Mouse (Mus musculus) forebrain, embryonic 10.5 days (tissue): Measurements from ENCODE around the gene C1qtnf6. TPM values are rescaled to one million over a fixed set of nuclear protein-coding genes. Genes with fewer than 3 reads are reported as not detected.
A peak's percentile ranks its signal among the peaks of the same experiment; 100 is the strongest.

Experiments used
- DNase-seq: peaks from one replicate; pipeline ENCODE4 v3.0.0-alpha.2; 2017; ENCODE audit warnings: low spot score; ENCODE audit errors: extremely low spot score
- H3K27ac ChIP-seq: fragments of 300-500 bp; sonication (generic); 2 replicates; pipeline ENCODE4 v1.5.1; 2016; ENCODE audit warnings: mild to moderate bottlenecking
- H3K27me3 ChIP-seq: fragments of 300-500 bp; sonication (generic); 2 replicates; pipeline ENCODE4 v1.6.1; 2016; ENCODE audit warnings: mild to moderate bottlenecking; ENCODE audit not compliant: poor library complexity, severe bottlenecking
- H3K36me3 ChIP-seq: fragments of 300-500 bp; sonication (generic); replicated peaks from 2 replicates; pipeline ENCODE4 v1.6.1; 2016; ENCODE audit warnings: mild to moderate bottlenecking, moderate library complexity
- H3K4me1 ChIP-seq: fragments of 300-500 bp; sonication (generic); 2 replicates; pipeline ENCODE4 v1.6.1; 2016
- H3K4me3 ChIP-seq: fragments of 300-500 bp; sonication (generic); 2 replicates; pipeline ENCODE4 v1.5.1; 2016; ENCODE audit warnings: mild to moderate bottlenecking, moderate library complexity
- H3K9me3 ChIP-seq: fragments of 300-500 bp; sonication (generic); 2 replicates; pipeline ENCODE4 v1.6.1; 2016; ENCODE audit warnings: mild to moderate bottlenecking, moderate library complexity
- WGBS: fragments of 180-500 bp; shearing (Covaris S2); methylation state at CpG from one replicate; pipeline ENCODE4 v1.1.7; 2016; 5-methylcytosine and 5-hydroxymethylcytosine counted together
- polyA plus RNA-seq: library from polyadenylated mRNA; unstranded; fragments of >200 nt; fragmentation: Nextera tagmentation; extraction: Ambion mirVana; gene quantifications from 2 replicates; pipeline ENCODE4 v1.2.1, GENCODE M21; 2016

The C1qtnf6 gene
- polyA plus RNA-seq, 1 experiment from 2014 or later, result 8.4 TPM

DNA sequence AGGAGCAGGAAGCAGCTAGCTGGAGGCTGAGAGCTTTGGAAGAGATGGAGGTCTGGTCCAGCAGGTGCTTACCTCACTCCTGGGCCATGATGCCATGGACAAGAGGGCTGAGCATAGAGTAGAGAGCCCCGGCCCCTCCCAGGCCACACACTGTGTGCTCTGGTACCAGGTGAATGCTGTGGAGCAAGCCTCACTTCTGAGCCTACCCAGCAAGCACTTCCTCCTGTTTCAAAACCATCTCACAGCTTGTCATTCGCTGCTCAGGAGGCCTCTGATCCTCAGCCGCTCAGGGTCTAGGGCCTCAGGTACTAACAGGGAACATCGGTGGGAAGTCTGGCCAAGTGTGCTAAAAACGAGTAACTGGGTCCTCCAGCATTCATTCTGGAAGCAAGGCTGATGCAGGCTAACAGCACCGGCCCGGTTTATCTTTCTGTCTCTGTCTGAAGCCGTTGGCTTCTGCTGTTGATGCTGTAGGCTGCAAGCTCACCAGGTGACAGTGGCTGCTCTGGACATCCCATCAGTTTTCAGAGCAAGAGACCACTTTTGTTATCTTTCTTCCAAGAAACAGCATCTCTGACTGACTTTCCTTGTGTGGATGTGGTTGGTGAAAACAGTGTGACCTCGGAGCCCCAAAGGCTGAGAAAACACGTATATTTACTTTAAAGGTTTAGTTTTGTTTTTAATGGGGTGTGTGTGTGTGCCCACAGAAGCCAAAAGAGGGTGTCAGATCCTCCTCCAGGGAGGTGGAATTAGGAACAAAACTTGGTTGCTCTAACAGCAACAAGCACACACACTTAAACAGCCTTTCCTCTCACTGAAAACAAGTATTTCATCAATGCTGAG, 26.7 kb upstream of the C1qtnf6 start:
- Histone ChIP-seq H3K27ac (0 out of 2 replicates have a peak overlapping the region, but pooled peaks have one; percentile 15), H3K4me3 (no peak overlapping the region), H3K27me3 (no peaks in the 10 kb centered on the region), H3K9me3 (peaks cover 6% of the 10 kb centered on the region; the same call in 1 of the 2 replicates), H3K4me1 (peaks cover 18% of the 10 kb centered on the region), H3K36me3 (no peaks in the 10 kb centered on the region)
- no peak for DNase-seq
- WGBS, result 70% methylated on average over 10 of the region's 10 CpGs

DNA sequence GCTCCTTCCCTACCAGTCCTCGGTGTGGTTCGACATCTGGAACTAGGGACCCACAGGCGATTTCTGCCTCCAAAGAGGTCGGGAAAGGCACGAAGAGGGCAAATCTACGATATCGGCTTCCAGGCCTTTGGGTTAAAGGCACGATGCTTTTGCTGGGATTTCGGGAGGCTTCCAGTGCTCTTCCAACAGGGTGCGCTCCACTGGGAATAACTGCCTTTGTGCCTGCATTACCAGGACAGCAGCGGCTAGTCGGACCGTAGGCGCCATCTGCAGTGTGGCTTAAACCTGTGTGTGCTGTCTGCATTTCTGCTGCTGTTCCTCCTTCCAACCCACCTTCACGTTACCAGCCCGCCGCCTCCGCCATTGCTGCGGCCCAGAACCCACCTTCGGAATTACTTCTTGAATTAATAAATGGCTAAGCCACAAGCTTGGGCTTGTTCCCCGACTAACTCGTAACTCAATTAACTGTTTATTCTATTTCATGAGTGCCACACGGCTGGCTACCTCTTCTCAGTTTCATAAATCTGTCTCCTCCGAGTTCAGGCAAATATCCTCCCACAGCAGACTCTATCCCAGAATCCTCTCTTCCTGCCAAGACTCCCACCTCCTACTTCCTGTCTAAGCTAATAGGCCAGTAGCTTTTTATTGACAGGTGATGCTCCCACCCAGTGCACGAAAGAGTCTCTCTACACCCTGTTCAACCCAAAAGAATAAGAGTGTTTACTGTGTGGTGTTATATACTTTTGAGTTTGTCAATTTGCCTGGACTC, 23.5 kb upstream of the C1qtnf6 start:
- no peak for DNase-seq
- Histone ChIP-seq H3K27me3 (no peaks in the 10 kb centered on the region), H3K27ac (0 out of 2 replicates have a peak overlapping the region, but pooled peaks have one; percentile 40), H3K36me3 (no peaks in the 10 kb centered on the region), H3K4me1 (peaks cover 18% of the 10 kb centered on the region), H3K4me3 (peak overlapping the region; percentile 32), H3K9me3 (peaks cover 20% of the 10 kb centered on the region)
- 63% methylated on average over 25 of the region's 25 CpGs for WGBS

DNA sequence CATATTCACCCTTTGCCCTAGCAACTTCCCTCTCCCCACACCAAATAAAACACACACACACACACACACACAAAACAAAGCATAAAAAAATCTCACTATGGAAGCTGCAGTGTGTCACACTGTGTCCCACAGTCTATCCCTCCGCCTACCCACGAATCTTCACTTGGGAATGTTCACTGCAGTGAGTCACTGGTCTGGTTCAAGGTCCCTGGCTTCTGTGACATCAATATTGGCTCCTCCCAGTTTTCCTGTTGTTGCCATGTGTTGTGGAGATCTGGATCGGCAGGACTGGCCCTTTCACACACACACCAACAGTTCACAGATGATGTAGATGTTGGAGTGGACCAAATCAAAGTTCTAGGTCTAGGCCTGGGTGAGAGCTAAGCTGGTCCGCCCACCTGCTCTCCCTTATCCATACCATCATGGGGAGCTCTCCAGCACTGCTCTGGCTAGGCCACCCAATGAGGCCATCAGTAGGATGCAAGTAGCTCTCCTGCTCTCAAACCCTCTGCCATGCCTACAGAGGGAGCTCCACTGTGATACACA, 18.0 kb upstream of the C1qtnf6 start:
- H3K4me1 ChIP-seq, result peaks cover 28% of the 10 kb centered on the region
- no peak overlapping the region for H3K4me3 ChIP-seq
- peaks cover 20% of the 10 kb centered on the region for H3K27me3 ChIP-seq
- peaks cover 20% of the 10 kb centered on the region for H3K9me3 ChIP-seq
- 81% methylated on average over 4 of the region's 4 CpGs for WGBS
- no peak for DNase-seq
- no peaks in the 10 kb centered on the region for H3K36me3 ChIP-seq
- no peak overlapping the region for H3K27ac ChIP-seq

DNA sequence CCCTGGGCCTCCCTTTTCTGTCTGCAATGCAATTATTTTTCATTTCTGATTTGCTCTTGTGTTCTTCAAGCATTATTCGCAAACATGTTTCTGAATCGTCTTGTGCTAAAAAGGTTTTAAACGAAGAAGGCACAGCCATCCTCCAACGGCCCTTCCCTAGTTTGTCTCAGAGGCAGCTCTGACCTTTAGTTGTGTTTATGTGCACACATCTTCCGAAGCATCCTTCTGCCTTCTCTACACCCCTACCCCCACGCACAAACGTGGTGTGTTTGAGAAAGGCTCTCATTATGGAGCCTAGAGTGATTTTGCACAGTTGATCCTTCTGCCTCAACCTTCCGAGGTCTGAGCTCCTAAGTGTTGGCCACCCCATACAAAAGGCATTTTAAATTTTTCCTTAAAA, 17.5 kb upstream of the C1qtnf6 start:
- Histone ChIP-seq H3K27me3 (peaks cover 25% of the 10 kb centered on the region), H3K36me3 (no peaks in the 10 kb centered on the region), H3K4me3 (no peak overlapping the region), H3K4me1 (peaks cover 32% of the 10 kb centered on the region), H3K27ac (no peak overlapping the region), H3K9me3 (peaks cover 20% of the 10 kb centered on the region)
- WGBS, result 77% methylated on average over 8 of the region's 8 CpGs
- DNase-seq, result no peak

DNA sequence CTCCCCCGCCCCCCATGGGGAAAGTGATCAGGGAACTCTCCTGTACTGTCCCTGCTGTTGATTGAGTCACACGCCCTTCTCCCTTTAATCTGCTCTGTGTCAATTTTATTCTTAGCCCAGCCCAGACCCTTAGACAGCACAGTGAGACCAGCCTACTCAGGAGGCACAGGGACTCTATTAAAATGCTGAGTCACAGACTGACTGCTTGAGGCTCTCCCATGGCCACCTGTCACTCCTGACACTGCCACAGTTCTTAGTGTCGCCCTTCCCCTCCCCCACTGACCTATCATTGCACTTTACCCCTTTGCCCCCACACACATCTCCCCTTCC, 17.1 kb upstream of the C1qtnf6 start:
- no peak overlapping the region for H3K4me3 ChIP-seq
- peaks cover 17% of the 10 kb centered on the region for H3K9me3 ChIP-seq
- H3K27ac ChIP-seq, result no peak overlapping the region
- peaks cover 32% of the 10 kb centered on the region for H3K4me1 ChIP-seq
- H3K27me3 ChIP-seq, result peaks cover 29% of the 10 kb centered on the region
- H3K36me3 ChIP-seq, result no peaks in the 10 kb centered on the region
- DNase-seq, result no peak
- 36% methylated on average over 3 of the region's 3 CpGs for WGBS

GRCm38 (mm10) chr15:78547415-78548335, 16.5 kb upstream of the C1qtnf6 start:
- no peak overlapping the region for H3K4me3 ChIP-seq
- DNase-seq, result no peak
- peaks cover 13% of the 10 kb centered on the region for H3K9me3 ChIP-seq
- peaks cover 35% of the 10 kb centered on the region for H3K27me3 ChIP-seq
- H3K4me1 ChIP-seq, result peaks cover 32% of the 10 kb centered on the region
- 0 out of 2 replicates have a peak overlapping the region, but pooled peaks have one; percentile 1 for H3K27ac ChIP-seq
- H3K36me3 ChIP-seq, result no peaks in the 10 kb centered on the region
- 53% methylated on average over 5 of the region's 5 CpGs for WGBS

DNA sequence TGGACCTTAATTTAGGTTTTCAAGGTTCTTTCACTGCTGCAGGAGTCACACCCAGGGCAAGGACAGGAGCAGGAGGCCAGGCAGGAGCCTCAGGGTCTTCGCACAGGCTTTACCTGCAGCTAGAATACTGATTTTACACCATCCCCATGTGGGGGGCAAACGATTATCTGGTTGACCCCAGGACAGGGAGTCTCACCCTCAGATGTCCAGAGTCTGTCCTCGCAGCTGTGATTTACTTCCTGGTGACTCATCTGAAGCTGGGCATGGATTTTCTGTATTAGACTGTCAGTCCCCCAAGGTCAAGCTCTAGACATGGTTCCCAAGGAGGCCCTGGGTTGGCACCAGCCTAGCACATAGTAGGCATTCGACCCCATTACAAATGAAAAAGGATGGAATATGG, 14.8 kb upstream of the C1qtnf6 start:
- Histone ChIP-seq H3K27ac (no peak overlapping the region), H3K27me3 (peaks cover 40% of the 10 kb centered on the region), H3K4me3 (no peak overlapping the region), H3K4me1 (peaks cover 32% of the 10 kb centered on the region), H3K36me3 (no peaks in the 10 kb centered on the region), H3K9me3 (peaks cover 3% of the 10 kb centered on the region)
- 79% methylated on average over 4 of the region's 4 CpGs for WGBS
- no peak for DNase-seq

GRCm38 (mm10) chr15:78544561-78545001, 13.4 kb upstream of the C1qtnf6 start, which contains the start of gene Sstr3:
TSS of gene Sstr3 (minus strand) at chr15:78544685.
- H3K9me3 ChIP-seq, result no peaks in the 10 kb centered on the region
- H3K36me3 ChIP-seq, result no peaks in the 10 kb centered on the region
- DNase-seq, result no peak
- 0 out of 2 replicates have a peak within 1 kb of the TSS, but pooled peaks have one; percentile 1 for H3K27ac ChIP-seq
- 10% methylated on average over 14 of the region's 14 CpGs for WGBS
- H3K4me1 ChIP-seq, result peaks cover 30% of the 10 kb centered on the region
- H3K27me3 ChIP-seq, result peaks cover 54% of the 10 kb centered on the region
- H3K4me3 ChIP-seq, result no peak within 1 kb of the TSS; the same call in 1 of the 2 replicates

- WGBS, result 85% methylated on average over 15 of the region's 15 CpGs
- Histone ChIP-seq H3K36me3 (no peaks in the 10 kb centered on the region), H3K27me3 (peaks cover 60% of the 10 kb centered on the region), H3K4me3 (no peak overlapping the region), H3K9me3 (no peaks in the 10 kb centered on the region), H3K27ac (no peak overlapping the region), H3K4me1 (peaks cover 27% of the 10 kb centered on the region)
- DNase-seq, result no peak
Measured at GRCm38 (mm10) chr15:78544041-78544440, 12.8 kb upstream of the C1qtnf6 start.

DNA sequence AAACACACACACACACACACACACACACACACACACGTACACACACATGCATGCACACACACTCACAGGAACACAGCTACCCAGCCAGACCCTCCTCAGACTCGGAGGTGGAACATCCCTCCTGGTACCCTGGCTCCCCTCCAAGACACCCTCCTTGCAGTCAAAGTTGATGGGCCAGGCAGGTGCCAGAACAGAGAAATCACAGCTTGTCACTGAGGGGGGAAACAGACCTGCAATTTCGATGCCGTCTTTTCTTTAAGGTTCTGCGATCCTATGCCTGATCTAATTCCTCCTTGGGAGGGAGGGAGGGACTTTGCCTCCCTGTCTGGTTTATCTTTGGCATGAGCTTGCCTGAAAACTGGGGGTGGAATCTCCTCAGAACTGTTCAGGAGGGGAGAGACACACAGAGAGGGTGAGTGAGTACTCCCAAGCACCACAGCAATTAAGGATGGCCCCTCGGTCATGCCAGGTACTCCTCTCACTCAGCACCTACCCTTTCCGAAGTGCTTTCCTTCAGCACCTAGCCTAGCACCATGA, 11.6 kb upstream of the C1qtnf6 start:
- Histone ChIP-seq H3K36me3 (no peaks in the 10 kb centered on the region), H3K27me3 (peaks cover 70% of the 10 kb centered on the region), H3K27ac (no peak overlapping the region), H3K4me1 (peaks cover 16% of the 10 kb centered on the region), H3K4me3 (no peak overlapping the region), H3K9me3 (no peaks in the 10 kb centered on the region)
- no peak for DNase-seq
- 76% methylated on average over 7 of the region's 7 CpGs for WGBS

DNA sequence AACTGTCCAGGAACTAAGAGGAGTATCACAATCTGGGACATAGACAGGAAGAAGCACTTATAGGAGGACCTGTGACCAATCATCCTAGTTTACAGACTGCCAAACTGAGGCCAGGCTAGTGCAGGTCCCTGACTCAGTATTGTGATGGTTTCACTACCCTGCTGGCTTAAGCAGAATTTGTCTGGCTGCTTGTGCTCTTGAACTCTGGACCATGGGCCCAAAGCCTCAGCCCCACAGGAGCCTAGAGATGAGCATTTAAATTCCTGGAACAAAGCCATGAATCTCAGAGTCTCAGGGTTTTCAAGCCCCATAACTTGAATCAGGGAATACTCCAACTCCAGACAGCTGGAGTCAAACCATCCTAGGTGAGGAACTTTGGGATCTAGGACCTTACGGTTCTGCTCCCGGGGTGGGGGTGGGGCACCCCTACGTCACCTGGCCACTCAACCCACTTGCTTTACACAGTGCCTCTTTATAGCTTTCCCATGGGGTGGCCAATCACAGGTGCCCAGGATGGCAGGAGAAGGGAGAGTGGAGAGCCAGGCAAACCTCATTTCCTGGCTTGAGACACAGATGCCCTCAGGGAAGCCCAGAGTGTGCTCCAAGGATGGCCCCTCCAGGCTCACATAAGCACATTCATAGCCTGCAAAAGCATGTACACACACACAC, 11.0 kb upstream of the C1qtnf6 start:
- 79% methylated on average over 3 of the region's 3 CpGs for WGBS

More for the DNA sequence above, 11.0 kb upstream of the C1qtnf6 start:
- Histone ChIP-seq H3K9me3 (no peaks in the 10 kb centered on the region), H3K4me3 (no peak overlapping the region), H3K4me1 (peaks cover 12% of the 10 kb centered on the region), H3K27ac (no peak overlapping the region), H3K27me3 (peaks cover 70% of the 10 kb centered on the region), H3K36me3 (no peaks in the 10 kb centered on the region)
- no peak for DNase-seq
